Mouse (Mus musculus): ENCODE data around the gene Tbl3. TPM values are rescaled to one million over a fixed set of nuclear protein-coding genes. Genes with fewer than 3 reads are reported as not detected.

Gene Tbl3
- polyA plus RNA-seq, 1 experiment: 89.5 TPM

DNA sequence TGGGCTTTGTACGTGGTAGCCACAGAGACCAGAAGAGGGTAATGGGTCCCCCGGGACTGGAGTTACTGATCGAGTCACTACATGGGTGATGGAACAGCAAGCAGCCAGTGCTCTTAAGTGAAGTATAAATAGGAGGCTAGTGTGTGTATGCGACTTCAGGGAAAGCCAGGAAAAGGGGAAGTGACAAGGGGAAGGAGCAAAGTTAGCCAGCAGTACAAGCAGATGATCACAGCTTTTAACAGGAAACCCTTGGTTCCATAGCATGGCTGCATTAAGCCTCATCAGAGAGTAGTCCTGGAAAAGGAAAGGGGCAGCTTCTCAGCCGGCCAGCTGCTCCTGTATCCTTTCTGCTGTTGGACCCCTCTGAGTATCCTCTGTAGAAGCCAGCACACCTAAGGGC lies 15.1 kb downstream of the Tbl3 start:
- Histone ChIP-seq H3K27me3 (ENCODE audit: control insufficient read depth, insufficient read depth, low read length) (no peaks in the 10 kb centered on the region), H3K36me3 (ENCODE audit: control insufficient read depth, insufficient read depth, low read length) (no peaks in the 10 kb centered on the region), H3K27ac (ENCODE audit: control insufficient read depth, insufficient read depth, low read depth, low read length) (no peak overlapping the region), H3K4me3 (ENCODE audit: control insufficient read depth, low read depth, low read length) (no peak overlapping the region), H3K4me1 (ENCODE audit: control insufficient read depth, insufficient read depth, low read length) (peaks cover 17% of the 10 kb centered on the region)
- TF ChIP-seq CTCF (IDR thresholded peaks at IDR 0.05; ENCODE audit: control insufficient read depth, insufficient read depth, insufficient replicate concordance, low read depth, low read length) (no peak), POLR2A (IDR thresholded peaks at IDR 0.05; ENCODE audit: control insufficient read depth, low read depth, low read length) (no peak)

DNA sequence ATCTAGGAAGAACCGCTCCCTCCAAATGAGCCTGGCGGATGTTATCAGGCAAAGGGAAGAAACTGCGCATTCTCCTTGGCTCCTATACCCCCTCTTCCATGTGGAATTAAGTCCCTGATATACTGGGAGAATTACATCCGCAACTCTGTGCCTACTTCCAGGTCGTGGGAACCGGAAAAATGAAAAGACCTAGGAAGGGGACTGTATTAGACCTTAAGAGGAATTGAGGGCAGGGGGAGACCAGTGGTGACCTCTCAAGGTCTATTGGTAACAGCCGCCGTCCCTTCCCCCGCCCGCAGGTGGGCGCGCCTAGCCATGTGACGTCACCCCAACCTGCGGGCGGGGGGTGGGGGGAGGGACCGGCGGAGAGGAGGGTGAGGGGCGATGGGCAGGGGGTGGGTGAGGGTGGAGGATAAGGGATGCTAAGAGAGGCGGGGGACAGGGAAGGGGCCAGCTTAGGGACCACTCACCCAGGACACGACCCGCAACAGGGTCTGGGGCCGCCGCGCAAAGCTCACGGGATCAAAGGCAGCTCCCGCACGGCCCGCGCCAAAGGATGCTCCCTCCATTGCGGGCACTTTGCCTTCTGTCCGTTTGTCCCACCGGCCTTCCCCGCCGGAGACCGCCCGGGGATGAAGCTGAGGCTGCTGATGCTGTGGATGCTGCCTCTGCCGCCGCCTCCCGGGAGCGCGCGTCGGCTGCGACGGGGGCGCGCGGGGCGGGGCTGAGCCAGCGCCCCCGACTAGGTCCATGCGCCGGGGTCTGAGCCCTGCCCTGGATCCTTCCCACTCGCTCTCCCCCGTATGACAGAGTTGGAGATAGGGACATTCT lies 18.0 kb downstream of the Tbl3 start, which contains the start of gene Syngr3:
Gene Syngr3 (minus strand): TSS at position 705 of the 831 bp plus-strand sequence.
- Histone ChIP-seq H3K36me3 (ENCODE audit: control insufficient read depth, insufficient read depth, low read length) (no peaks in the 10 kb centered on the region), H3K27ac (ENCODE audit: control insufficient read depth, insufficient read depth, low read depth, low read length) (no peak within 1 kb of the TSS), H3K4me1 (ENCODE audit: control insufficient read depth, insufficient read depth, low read length) (peaks cover 23% of the 10 kb centered on the region), H3K27me3 (ENCODE audit: control insufficient read depth, insufficient read depth, low read length) (no peaks in the 10 kb centered on the region), H3K4me3 (ENCODE audit: control insufficient read depth, low read depth, low read length) (peak within 1 kb of the TSS; percentile 78)
- TF ChIP-seq CTCF (IDR thresholded peaks at IDR 0.05; ENCODE audit: control insufficient read depth, insufficient read depth, insufficient replicate concordance, low read depth, low read length): no peak

DNA sequence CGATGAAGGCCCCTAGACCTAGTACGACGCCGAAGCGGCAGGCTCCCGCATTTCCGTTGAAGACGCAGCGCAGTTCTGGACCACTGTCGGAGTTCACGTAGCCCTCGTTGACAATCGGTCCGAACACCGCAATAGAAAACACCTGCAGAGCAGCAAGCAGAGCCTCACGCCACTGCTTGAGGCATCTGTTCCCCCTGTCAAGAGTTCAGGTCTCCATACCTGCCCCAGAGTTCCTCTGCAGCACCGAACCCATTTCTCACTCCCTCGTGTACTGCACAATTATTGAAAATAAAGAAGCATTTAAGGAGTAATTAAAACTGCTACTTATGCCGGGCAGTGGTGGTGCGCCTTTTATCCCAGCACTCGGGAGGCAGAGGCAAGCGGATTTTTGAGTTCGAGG lies 19.9 kb downstream of the Tbl3 start:
- Histone ChIP-seq H3K27ac (ENCODE audit: control insufficient read depth, insufficient read depth, low read depth, low read length) (no peak overlapping the region), H3K4me1 (ENCODE audit: control insufficient read depth, insufficient read depth, low read length) (peaks cover 23% of the 10 kb centered on the region), H3K36me3 (ENCODE audit: control insufficient read depth, insufficient read depth, low read length) (no peaks in the 10 kb centered on the region), H3K27me3 (ENCODE audit: control insufficient read depth, insufficient read depth, low read length) (no peaks in the 10 kb centered on the region), H3K4me3 (ENCODE audit: control insufficient read depth, low read depth, low read length) (peak overlapping the region; percentile 76)
- TF ChIP-seq POLR2A (IDR thresholded peaks at IDR 0.05; ENCODE audit: control insufficient read depth, low read depth, low read length) (no peak), CTCF (IDR thresholded peaks at IDR 0.05; ENCODE audit: control insufficient read depth, insufficient read depth, insufficient replicate concordance, low read depth, low read length) (no peak)

DNA sequence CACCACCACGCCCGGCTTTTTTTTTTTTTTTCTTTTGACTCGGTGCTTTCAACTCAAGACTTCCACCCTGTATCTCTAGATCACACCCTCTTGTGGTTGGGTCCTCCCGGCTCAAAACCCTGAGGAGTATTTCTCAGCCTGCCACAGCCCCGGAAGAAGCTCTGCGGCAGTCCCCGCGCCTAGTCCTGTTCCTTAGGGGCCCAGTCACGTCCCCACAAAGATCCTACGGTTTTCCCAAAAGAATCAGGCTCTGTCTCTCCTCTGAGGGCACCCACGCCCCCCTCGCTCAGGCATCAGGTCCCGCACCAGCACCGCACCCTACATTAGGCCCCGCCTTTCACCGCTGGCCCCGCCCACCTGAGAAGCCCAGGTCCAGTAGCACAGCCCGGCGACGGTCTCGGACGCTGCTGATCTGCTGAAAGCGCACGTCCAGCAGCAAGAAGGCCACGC lies 20.3 kb downstream of the Tbl3 start:
- Histone ChIP-seq H3K36me3 (ENCODE audit: control insufficient read depth, insufficient read depth, low read length) (no peaks in the 10 kb centered on the region), H3K4me3 (ENCODE audit: control insufficient read depth, low read depth, low read length) (peak overlapping the region; percentile 76), H3K27ac (ENCODE audit: control insufficient read depth, insufficient read depth, low read depth, low read length) (no peak overlapping the region), H3K4me1 (ENCODE audit: control insufficient read depth, insufficient read depth, low read length) (peaks cover 23% of the 10 kb centered on the region), H3K27me3 (ENCODE audit: control insufficient read depth, insufficient read depth, low read length) (no peaks in the 10 kb centered on the region)
- no peak; the same call in 1 of the 2 replicates for TF ChIP-seq CTCF (IDR thresholded peaks at IDR 0.05; ENCODE audit: control insufficient read depth, insufficient read depth, insufficient replicate concordance, low read depth, low read length)
- no peak for TF ChIP-seq POLR2A (IDR thresholded peaks at IDR 0.05; ENCODE audit: control insufficient read depth, low read depth, low read length)

DNA sequence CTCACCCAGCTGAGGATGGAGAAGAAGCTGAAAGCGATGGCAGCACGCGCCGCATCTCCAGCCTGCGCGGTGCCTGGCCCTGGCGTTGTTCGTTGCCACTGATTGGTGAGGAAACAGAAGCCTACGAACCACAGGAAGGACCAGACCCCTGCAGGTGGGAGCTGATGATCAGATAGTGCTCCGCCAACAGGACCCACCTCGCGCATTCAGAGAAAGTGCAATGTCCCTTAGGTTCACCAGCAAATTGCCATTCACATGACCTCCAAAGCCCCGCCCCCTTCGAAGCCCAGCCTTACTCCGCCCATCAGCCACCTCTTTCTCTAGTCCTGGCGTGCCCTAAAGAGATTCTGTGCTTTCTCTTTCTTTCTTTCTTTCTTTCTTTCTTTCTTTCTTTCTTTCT lies 20.9 kb downstream of the Tbl3 start:
- no peak overlapping the region for H3K27ac ChIP-seq (ENCODE audit: control insufficient read depth, insufficient read depth, low read depth, low read length)
- H3K4me3 ChIP-seq (ENCODE audit: control insufficient read depth, low read depth, low read length): peak overlapping the region; percentile 49; the same call in 1 of the 2 replicates
- H3K27me3 ChIP-seq (ENCODE audit: control insufficient read depth, insufficient read depth, low read length): no peaks in the 10 kb centered on the region
- peaks cover 23% of the 10 kb centered on the region for H3K4me1 ChIP-seq (ENCODE audit: control insufficient read depth, insufficient read depth, low read length)
- no peak for TF ChIP-seq POLR2A (IDR thresholded peaks at IDR 0.05; ENCODE audit: control insufficient read depth, low read depth, low read length)
- TF ChIP-seq CTCF (IDR thresholded peaks at IDR 0.05; ENCODE audit: control insufficient read depth, insufficient read depth, insufficient replicate concordance, low read depth, low read length): no peak
- no peaks in the 10 kb centered on the region for H3K36me3 ChIP-seq (ENCODE audit: control insufficient read depth, insufficient read depth, low read length)

DNA sequence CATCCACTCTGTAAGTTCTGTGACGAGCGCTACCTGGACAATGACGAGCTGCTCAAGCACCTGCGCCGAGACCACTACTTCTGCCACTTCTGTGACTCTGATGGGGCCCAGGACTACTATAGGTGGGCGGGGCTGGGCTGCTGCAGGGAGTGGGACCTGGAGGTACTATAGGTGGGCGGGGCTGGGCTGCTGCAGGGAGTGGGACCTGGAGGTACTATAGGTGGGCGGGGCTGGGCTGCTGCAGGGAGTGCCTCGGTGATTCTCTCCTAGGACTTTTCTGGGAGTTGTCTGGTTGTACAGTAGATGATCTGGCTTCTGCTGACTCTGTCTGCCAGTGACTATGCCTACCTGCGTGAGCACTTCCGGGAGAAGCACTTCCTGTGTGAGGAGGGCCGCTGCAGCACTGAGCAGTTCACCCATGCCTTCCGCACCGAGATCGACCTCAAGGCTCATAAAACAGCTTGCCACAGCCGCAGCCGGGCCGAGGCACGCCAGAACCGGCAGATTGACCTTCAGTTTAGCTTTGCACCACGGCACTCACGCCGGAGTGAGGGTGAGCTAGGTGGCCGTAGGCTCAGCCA lies 29.9 kb downstream of the Tbl3 start:
- H3K4me3 ChIP-seq (ENCODE audit: control insufficient read depth, low read depth, low read length): no peak overlapping the region
- no peaks in the 10 kb centered on the region for H3K27me3 ChIP-seq (ENCODE audit: control insufficient read depth, insufficient read depth, low read length)
- H3K36me3 ChIP-seq (ENCODE audit: control insufficient read depth, insufficient read depth, low read length): no peaks in the 10 kb centered on the region; the same call in none of the 2 replicates
- TF ChIP-seq CTCF (IDR thresholded peaks at IDR 0.05; ENCODE audit: control insufficient read depth, insufficient read depth, insufficient replicate concordance, low read depth, low read length): no peak
- peaks cover 4% of the 10 kb centered on the region for H3K4me1 ChIP-seq (ENCODE audit: control insufficient read depth, insufficient read depth, low read length)
- no peak overlapping the region for H3K27ac ChIP-seq (ENCODE audit: control insufficient read depth, insufficient read depth, low read depth, low read length)

DNA sequence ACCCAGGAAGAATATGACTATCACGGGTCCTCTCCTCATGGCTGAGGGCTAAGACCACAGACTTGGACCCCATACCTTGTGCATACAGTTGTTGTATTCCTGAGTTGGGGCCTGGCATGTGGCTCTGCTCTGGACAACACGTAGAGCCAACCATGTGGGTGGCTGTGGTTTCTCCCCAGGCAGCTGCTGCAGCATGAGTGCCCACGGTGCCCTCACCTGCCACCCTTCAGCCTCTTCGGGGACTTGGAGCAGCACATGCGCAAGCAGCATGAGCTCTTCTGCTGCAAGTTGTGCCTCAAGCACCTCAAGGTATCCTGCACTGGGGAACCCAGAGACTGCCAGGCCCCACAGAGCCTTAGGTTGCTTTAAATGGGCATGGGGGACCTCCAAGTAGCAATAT lies 30.6 kb downstream of the Tbl3 start:
- Histone ChIP-seq H3K36me3 (ENCODE audit: control insufficient read depth, insufficient read depth, low read length) (no peaks in the 10 kb centered on the region; the same call in none of the 2 replicates), H3K27me3 (ENCODE audit: control insufficient read depth, insufficient read depth, low read length) (no peaks in the 10 kb centered on the region), H3K4me3 (ENCODE audit: control insufficient read depth, low read depth, low read length) (no peak overlapping the region), H3K4me1 (ENCODE audit: control insufficient read depth, insufficient read depth, low read length) (peaks cover 4% of the 10 kb centered on the region), H3K27ac (ENCODE audit: control insufficient read depth, insufficient read depth, low read depth, low read length) (no peak overlapping the region)
- no peak for TF ChIP-seq CTCF (IDR thresholded peaks at IDR 0.05; ENCODE audit: control insufficient read depth, insufficient read depth, insufficient replicate concordance, low read depth, low read length)
- no peak for TF ChIP-seq POLR2A (IDR thresholded peaks at IDR 0.05; ENCODE audit: control insufficient read depth, low read depth, low read length)
